Mouse (Mus musculus): ENCODE data around the gene Cpeb2.

DNA sequence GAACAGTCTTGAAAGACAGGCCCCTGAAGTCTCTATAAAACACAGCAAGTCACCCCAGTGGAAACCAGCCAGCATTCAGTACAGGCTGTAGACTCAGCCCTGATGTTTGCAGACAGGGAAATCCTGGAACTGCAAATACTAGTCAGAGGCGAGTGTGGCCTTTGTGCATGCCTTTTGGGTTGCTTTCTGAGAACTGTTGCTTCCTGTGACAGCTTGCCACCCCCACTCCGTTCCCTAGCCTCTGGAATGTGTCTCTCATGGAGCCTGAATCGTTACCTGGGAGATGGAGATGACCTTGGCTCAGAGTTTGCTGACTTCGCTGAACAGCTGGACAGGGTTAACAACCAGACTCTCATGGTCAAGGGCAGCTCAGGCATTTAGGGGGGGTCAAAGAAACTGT, 77.0 kb downstream of the Cpeb2 start:
- TF ChIP-seq POLR2A (IDR thresholded peaks at IDR 0.05; ENCODE audit: low read depth, low read length) (no peak), CTCF (IDR thresholded peaks at IDR 0.05; ENCODE audit: borderline replicate concordance, insufficient read depth, low read length) (no peak)
